Mouse (Mus musculus) T-helper 2 cell (primary cell): ENCODE data around the gene Kcnd2.

Experiments used
- in situ Hi-C: fragments of 300-600 bp; cut with MboI, MseI; formaldehyde crosslinking; loops from one replicate; pipeline ENCODE4 v1.15.1; 2025; ENCODE audit warnings: high pct_unique_total_duplicates

Gene Kcnd2

DNA sequence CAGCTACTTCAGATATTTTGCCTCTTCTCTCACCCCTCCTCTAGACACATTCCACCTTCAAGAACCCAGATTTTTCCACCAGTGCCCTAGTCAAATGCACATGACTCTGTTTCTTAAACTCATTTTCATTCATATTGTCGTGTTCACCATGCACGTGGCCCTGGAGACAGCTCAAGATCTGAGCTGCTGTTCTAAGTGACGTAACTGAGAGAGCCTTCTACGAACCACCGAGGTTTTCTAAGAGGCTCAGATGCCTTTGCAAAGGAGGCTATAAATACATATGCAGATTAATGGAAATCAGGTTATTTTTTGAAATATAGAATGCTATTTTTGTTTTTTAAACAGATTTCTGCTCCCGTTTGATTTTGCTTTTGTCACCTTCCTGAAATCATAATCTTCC, 202.9 kb downstream of the Kcnd2 start:
- in situ Hi-C loops: no loop called here

DNA sequence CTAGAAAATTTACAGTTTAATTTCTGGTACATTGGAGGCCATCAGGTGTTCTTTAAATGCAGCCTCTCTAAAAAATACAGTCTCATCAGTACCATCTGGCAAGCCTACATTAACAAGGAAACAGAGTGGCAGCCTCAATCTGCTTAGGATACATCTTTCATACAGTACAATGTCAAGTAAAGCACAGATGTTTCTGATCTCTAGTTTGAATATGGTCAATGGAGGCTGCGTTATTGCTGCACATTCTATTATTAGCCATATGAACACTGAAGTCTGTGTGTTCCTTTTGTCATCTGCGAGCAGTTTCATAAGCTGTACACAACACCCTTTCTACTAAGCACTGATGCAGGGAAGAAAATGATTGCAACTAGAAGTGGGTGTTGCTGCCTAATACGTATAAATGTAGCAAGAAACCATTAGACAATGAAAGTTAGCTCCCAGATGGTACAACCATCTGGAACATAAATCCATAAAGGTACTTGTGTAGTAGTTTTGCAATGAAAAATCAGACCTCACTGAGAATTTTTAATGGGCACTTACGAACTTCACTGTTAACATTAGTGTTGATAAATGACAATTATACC, 209.0 kb downstream of the Kcnd2 start:
- in situ Hi-C loops: no loop called here

DNA sequence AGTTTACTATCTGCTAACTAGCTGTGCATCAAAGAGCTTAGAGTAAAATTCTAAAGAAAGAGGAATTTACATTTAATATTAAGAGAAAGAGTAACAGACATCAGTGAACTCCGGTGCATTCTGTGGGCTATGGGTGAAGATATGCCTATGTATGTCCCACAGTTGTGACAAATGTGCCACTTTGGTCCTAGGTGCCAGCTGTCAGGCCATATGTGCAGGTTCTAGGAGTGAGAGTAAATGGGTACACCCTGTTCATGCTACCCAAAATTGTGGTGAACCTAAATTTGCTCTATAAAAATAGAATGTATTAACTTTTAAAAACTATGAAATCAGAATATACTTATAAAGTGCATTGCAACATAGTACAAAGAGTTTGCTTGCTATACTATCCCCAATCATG, 215.8 kb downstream of the Kcnd2 start:
- in situ Hi-C loops: no loop called here

DNA sequence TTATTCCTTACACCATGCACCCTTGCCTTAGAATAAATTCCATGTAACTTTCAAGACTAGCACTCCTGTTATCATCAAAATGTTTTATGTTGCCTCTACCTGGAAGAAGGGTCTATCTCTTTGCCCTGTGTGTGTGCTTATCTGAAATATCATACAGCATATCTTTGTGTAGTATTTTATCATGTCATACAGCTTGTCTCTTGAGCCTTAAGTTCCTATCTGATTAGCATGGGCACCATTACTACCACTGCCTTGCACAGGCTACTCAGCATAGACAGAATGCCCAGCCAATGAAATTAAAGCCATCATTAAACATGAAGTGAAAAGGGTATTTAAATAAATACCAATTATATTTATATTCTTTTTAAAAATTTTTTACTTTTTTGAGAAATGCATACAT, 249.4 kb downstream of the Kcnd2 start:
- in situ Hi-C loops: no loop called here

DNA sequence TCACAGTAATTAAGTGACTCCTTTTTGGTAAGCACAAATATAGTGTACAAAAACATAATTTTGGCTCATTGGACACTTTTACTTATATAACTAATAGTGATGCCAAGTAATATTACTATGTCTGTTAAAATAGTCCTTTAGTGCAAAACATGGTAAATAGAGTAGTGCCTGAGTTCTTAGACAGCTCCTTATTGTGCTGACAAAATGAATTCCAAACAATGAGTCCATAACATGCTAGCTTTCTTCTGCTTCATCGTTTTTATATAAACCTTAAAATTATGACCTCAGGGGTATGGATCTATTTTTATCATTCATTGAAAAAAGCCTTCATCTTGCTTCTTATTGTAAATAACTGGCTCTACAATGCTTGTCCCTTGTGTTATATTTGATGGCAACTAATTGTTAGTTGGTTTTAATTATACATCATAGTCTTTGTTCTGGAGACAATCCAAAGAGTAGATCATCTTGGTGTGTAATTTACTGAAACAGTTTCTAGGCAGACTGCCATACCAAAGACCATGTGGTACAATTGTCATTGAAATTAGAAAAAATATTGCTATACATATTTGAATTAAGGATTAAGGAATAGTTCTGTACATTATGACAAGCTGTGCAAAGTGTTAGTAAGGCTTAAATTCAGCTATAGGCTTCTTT, 256.7 kb downstream of the Kcnd2 start:
- in situ Hi-C loops: no loop called here

DNA sequence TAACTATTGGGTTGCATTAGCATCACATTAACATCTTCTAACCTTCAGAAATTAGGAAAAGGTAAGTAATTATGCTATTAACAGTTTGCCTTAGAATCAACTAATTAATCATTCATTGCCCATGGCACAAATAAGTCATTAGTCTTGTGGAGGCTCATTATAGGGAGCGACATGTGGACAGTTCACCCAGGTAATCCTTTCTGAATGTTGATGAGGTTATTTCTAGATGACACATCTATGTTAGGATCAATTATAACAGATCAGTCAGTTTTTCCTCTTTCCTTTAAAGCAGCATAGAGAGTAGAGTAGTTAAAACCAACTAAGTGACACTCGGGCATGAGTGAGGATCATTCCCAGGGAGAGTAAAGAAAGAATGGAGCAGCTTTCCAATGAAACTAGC, 267.4 kb downstream of the Kcnd2 start:
- in situ Hi-C loops: no loop called here

DNA sequence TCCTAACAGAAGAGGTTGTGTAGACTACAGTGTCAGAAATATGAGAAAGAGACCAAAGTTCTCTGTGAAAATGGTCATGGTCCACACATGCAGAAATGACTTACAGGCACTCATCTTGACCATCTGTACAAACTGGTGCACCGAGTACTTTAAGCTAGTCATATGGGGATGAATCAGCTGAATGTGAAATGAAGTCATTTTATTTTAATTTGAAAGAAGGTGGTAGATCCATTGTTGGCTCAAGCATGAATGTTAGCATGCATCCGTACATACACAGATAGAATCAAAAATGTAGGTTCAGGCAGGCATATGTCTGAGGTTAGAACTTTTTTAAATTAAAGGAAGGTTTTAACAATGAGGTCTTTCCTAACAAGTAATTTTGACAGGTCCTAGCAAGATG, 273.2 kb downstream of the Kcnd2 start:
- in situ Hi-C loops: no loop called here

DNA sequence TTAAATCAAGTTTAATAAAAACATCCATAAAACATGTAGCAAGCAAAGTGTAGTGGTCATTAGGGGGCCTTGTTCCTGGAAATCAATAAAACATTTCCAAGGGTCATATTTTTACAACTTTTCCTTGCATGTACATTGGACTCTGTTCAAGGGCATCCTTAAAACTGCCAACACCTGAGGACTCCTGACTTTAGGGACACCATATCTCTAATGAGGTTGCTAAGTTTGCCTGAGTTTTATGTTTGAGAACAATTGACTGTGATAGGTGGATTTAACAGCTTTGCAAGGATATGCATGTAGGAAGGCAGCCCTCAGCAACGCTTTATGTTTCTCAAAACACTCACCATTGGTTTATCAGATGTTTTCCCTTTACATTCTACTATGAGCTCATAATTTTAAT, 287.6 kb downstream of the Kcnd2 start:
- in situ Hi-C loops: no loop called here

DNA sequence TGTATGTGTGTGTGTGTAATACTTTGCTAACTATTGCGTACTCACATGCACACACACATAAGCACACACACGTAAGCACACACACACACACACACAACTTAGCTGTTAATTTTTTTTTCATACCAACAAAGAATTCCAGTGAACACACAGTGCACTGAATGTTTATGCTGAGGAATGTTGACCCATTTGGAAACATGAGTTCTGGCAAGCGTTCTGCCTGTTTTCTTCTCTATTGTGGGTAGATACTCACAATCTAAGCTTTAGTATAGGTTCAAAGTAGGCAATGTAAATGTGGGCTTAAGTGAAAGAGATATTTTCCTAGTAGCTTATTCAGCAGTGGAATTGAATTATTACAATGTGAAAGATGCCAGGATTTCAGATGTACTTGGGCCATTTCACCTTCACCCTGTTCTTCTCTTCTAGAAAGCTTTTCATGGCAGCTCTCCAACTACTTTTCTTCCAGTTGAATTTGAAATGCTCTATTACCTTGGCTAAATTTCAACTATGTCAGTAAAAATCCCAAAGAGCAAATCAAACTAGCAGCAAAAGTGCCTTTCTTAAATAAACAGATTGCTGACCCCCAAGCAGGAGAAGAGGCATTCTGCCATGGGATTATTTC, 295.4 kb downstream of the Kcnd2 start:
- in situ Hi-C loops: no loop called here

DNA sequence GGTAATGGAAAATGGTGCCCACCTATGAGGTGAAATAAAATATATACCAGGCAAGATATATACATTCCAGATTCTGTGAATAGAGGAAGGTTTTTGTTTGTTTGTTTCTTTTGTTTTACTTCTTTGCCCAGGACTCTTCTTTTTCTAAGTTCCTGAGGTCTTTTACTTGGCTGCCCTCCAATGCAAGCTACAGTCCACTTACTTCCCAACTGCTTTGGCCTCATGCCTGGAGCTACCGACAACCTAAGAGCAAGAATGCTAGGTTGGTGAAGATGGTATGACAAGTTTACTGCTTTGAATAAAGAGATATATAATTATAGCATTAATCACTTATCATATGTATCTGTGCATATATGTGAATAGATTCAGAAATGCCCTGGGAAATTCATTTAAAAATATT, 305.0 kb downstream of the Kcnd2 start:
- in situ Hi-C loops: no loop called here

DNA sequence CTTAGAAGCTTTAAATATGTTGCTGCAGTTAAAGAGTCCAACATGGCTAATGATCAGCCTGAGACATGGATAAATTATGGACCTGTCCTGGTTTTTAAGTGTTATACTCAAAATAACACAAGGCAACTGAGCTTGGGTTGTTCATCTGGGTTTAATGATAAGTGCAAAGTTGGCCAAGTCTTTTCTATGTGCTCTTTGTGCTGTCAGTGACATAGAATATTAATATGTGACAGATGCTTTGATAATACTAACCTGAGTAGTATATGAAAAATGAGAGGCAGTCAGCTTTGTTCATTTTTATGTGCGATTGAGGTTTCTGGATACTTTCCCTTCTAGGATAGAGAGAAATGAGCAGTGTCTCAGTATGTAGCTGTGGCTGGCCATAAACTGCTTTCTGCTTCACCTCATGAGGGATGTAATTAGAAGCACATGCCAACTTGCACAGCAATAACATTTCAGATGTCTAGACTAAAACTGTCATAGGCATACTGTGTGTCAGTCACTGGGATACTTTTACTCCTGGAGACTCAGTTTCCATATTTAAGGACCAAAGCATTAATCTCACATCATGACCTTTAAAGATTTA, 312.3 kb downstream of the Kcnd2 start:
- in situ Hi-C loops: no loop called here

DNA sequence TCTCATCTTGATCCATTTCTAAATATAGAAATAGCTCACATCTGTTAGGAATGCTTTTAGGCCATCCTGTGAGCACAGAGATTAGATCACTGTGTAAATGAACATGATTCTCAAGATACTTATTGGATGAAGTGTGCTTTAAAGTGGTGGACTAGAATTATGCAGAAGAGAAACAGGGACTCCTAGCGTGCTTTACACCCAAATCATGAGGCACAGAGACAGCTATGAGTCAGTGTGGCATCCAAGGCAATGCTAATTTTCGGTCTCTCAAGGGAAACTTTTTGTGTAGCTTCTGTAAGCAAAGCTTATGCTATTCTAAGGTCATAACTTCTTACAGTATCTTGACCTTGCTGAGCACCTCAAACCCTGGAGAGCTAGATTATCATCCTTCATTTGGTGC, 318.7 kb downstream of the Kcnd2 start:
- in situ Hi-C loops: no loop called here

DNA sequence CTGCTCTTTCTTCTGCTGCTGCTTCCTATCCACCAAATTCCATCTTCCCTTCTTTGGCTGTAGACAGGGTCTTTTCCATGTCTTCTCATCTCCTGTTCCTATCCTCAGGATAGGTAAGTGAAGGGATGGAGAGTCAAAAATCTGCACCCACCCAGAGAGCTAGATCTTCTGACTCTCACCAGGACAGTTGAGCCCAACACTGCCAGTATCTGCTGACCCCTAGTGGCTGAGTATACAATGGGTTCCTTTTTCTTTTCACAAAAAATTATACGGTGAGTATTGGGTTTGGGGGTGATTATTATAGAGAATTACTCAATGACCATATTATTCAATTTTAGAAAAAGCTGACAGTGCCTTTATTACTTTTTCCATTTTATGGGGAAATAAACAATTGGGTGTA, 319.5 kb downstream of the Kcnd2 start:
- in situ Hi-C loops: no loop called here

DNA sequence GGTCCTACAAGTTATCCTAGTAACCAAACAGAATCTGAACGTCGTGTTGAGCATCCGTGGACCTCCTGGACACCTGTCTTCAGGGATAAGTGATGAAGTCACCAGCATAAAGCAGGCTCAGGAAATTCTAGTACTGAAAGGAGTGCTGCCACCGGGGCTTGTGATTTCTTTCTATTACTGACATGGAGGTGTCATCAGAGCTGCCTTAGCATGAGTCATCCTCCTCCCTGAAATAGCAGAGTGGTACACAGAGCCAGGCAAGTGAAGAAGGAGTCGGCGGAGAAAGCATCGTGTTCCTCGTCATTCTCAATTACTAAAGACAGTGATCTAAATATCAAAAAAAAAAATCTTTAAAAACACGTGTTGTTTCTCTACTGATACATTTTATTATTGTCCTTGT, 336.2 kb downstream of the Kcnd2 start:
- in situ Hi-C loops: no loop called here

DNA sequence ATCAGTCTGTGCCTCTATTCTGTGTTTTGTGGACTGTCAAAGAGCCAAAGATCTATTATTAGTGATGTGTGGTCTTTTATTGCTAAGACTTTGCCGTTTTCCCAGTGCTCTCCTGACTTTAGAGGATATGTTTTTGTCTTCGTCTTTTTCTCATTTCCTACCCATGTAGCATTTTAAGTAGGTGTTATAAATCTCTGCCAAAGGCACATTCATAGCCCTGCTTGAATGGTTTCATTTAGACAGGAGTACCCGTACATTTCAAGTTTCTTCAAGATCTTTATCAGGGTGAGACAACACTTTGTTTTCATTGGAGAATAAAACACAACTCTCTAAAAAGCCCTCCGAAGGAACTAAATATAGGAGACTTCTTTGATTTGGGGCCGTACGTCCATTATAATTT, 355.7 kb downstream of the Kcnd2 start:
- in situ Hi-C loops: no loop called here

DNA sequence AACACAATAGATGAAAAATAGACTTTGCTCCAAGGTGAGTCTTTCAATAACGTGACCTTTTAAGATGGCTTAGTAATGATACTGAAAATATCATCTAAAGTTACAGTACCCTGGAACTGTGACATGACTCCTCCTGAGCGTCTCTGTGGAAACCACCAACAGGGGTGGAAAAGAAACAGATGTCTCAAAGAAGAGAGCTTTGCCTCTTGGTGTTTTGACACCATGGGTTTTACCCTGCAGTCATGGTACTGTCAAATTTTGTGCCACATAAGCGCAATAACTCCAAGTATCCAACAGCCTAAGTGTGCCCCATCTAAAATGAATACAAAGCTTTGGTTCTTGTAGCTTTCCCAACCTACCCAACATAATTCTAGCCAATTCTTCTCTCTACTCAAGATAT, 374.9 kb downstream of the Kcnd2 start:
- in situ Hi-C loops: no loop called here

DNA sequence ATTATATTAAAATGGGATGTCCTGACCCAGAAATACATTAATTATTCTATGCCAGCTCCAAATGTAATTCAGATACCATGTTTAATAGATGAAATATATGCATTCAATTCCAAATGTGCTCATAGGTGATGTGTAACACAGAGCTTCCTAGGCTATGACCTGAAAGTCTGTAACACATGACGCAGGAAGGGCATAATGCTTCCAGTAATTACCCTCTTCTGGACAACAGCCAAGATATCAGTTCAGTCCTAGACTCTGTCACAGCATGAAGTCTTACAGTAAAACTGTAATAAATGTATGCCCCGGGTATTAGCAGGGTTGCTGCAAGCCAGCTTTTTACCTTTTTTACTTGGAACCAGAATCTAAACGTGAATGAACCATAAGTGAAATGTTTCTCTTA, 382.1 kb downstream of the Kcnd2 start:
- in situ Hi-C loops: no loop called here

DNA sequence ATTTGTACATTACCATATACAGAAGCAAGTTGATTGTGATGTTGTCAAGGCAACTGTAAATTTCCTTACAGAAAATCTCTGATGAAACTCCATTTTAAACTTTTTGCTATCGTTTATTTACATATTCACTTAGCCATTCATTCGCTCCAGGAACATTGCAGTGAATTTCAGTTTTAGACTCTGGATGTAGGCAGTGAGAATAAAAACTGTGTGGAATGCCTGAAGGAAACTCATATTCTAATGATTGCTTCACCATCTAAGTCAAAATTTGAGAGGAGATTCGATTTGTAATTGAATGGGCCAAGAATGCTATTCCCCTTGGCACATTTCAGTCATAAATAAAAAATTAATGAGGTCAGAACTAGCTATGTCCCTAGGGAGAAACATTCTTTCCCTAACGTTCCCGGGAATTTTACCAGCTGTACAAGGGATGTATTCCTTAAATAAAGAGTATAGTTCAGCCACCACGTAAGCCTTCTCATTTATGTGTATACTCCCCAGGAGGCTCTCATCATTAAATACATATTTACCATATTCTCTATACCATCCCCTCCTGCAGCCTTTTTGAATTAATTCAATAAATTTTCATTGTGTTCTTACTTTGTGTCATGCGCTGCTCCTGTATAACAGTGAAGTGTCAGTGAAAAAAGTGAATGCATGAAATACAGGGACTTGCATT, 394.2 kb downstream of the Kcnd2 start:
- in situ Hi-C loops: loop anchor here (10.0 kb wide), 1 partner anchor 1305 kb away; no protein-coding TSS in a partner anchor

DNA sequence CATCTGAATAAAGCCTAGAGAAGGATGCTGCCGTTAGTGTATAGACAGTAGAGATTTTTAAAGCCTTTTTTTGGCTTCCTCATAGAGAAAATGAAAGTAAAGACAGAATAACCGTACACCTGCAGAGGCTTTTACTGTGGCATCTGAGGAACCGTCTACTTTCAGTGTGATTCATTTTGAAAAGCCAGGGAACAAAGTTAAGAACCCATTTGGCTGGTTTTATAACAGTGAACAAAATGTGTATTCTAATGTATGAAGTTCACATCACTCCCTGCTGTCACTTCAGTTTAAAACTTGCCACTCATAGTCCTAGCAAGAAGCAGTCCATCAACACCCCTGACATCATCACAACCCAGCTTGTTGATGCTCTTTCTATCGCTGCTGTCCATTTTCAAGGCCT, 414.7 kb downstream of the Kcnd2 start:
- in situ Hi-C loops: no loop called here

DNA sequence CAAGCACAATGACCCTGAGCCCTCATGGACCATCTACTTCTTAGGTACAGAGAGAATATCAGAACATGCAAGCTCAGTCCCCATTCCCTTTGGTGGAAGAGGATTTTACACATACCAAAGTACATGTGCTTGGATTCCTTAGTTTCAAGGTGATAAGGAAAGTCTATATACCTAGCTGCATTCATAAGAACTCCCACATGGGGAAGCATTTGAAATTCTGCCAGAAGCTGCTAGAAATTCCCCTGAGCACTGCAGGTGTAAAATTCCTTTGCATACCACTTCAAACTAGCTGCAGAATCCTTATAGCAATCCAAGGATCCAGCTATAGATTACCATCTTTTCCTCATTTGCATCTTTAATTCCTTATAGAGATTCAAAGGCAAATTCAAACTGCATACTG, 440.4 kb downstream of the Kcnd2 start:
- in situ Hi-C loops: no loop called here

DNA sequence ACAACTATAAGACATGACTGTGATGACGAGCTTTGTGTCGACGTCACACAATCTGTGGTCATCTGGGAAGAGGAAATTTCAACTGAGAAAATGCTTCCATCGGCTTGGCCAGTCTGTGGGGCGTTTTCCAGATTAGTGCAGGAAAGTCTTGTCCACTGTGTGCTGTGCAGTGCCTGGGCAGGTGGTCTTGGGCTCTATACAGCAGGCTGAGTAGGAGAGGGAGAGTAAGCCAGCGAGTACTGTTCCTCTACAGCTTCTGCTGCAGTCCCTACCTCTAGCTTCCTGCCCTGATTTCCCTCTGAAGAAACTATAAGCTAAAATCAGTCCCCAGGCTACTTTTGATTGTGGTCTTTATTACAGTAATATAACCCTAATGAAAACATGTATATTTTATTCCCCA, 448.8 kb downstream of the Kcnd2 start:
- in situ Hi-C loops: no loop called here

DNA sequence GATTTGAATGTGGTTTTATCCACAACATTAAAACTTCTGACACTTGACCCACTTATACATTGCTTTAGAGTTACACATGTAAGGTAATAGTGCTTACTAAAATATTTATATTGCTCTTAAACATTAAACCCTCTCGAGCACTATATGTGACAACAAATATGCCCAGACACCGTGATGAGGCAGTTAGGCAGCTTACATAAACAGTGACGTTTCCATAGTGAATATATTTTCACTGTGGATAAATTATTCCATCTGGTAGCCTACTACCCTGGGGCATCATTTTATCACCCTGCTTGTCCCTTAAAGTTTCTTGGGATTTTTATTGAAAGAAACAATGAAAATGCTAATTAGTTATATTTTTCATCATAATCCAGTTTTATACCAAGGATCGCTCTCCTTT, 449.3 kb downstream of the Kcnd2 start:
- in situ Hi-C loops: no loop called here

DNA sequence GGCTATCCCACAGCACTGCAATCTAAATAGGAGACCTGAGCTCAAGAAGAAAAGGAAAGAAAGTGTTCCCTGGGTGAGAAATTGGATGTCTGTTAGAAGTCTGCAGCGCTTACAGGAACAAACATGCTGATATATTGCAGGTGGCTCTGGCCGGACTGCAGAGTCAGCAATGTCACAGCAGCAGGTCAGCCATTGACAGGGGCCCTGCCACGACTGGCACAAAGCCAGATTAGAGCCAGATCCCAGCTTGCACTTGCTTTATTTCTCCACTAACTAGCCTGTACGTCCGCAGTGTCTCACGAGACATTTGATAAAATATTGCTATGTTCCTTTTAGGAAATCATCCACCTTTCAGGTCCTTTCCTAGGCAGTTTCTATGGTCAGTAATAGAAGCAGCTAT, 468.9 kb downstream of the Kcnd2 start:
- in situ Hi-C loops: no loop called here
